Mouse (Mus musculus): ENCODE data around the gene Abca7. TPM values are rescaled to one million over a fixed set of nuclear protein-coding genes. Genes with fewer than 3 reads are reported as not detected.
A peak's percentile ranks its signal among the peaks of the same experiment; 100 is the strongest.

The Abca7 gene
- polyA plus RNA-seq, 1 experiment from 2014 or later: 1.9 TPM

DNA sequence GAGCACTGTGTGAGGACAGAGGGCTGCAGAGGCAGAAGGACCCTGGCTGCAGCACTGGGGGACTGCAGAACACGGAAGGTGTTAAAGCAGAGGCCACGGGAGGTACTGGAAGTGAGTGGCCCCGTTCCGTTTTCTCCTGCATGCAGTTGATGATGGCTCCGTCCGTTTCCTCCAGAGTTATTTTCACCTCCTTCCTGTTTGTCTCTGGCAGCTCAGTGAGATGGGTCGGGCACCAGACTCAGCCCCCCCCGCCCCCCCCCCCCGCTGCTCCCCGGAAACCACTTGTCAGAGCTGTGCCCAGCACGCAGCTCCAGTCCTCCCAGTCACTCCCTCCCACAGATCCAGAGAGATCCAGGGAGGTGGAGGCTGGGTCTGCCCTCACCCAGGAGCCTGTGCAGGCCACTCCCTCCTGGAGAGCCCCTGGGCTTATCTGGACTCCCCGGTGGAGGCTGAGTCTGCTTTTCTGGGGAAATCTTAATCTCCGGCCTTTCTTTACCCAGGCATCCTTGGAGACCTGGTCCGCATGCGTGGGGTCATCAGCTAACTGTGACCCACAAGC is 22.5 kb downstream of the Abca7 start:
- Histone ChIP-seq H3K9ac (peak overlapping the region; percentile 64; the same call in 1 of the 2 replicates), H3K27ac (no peak overlapping the region), H3K4me1 (peaks cover 30% of the 10 kb centered on the region), H3K4me2 (replicated peaks) (peak overlapping the region; percentile 57), H3K9me3 (no peaks in the 10 kb centered on the region), H3K27me3 (peaks cover 47% of the 10 kb centered on the region), H3K36me3 (peaks cover 12% of the 10 kb centered on the region; the same call in 1 of the 2 replicates), H3K4me3 (peak overlapping the region; percentile 34; the same call in 1 of the 2 replicates)
- 7% methylated on average over 13 of the region's 15 CpGs for WGBS
- no peak for ATAC-seq (ENCODE audit: low FRiP score, low read depth)

DNA sequence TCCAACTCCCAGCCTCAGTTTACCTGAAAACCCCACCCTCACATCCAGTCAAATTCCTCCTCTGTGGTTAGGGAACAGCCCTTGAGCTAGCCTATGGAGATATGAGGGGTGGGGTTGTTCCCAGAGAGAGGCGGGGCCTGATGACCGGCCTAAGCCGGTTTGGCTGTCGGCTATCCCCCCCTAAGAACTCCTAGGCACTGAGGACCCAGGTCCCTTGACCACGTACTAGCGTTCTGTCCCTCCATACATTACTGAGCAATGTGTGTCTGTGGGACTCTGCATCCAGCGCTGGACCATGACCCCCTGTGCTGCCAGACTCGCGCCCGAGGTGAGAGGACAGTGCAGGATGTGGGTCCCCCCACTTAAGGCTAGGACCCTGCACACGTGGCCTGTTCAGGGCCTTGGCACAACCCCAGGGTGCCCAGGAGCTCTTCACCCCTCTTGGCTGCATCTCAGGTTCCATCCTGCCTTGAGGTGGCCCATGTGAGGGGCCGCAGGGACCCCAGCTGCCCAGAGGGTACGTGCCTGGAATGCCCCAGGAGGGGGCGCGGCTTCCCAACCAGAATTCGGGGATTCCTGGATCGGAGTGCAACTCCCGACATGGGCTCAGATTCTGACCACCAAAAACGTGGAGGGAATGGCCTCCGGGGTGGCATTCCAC is 23.3 kb downstream of the Abca7 start:
- peak; percentile 45 for ATAC-seq (ENCODE audit: low FRiP score, low read depth)
- peaks cover 23% of the 10 kb centered on the region for H3K4me1 ChIP-seq
- no peaks in the 10 kb centered on the region for H3K9me3 ChIP-seq
- 7% methylated on average over 20 of the region's 20 CpGs for WGBS
- peak overlapping the region; percentile 64 for H3K9ac ChIP-seq
- H3K27ac ChIP-seq: peak overlapping the region; percentile 12; the same call in 1 of the 2 replicates
- H3K4me3 ChIP-seq: peak overlapping the region; percentile 34
- H3K27me3 ChIP-seq: peaks cover 39% of the 10 kb centered on the region
- H3K4me2 ChIP-seq (replicated peaks): peak overlapping the region; percentile 57
- peaks cover 13% of the 10 kb centered on the region; the same call in 1 of the 2 replicates for H3K36me3 ChIP-seq

DNA sequence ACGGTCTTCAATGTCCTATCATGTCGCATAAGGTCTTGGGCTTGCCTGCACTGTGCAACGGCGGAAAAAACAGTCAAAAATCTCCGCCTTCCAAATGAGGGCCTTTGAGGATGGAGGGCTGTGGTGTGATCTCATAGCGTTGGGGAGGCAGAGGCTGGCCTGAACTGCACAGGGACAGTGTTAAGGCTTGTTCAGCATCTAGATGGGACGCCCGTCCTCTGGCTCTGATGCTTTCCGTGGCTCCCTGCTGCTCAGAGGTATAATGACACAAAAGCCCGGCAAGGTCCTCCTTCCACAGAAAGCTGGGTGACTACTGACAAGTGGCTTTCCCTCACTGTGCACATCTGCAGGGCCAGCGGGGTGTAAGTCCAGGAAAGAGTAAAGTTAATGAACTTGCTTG is 23.9 kb downstream of the Abca7 start:
- Histone ChIP-seq H3K27ac (peak overlapping the region; percentile 12; the same call in 1 of the 2 replicates), H3K4me3 (peak overlapping the region; percentile 34), H3K27me3 (peaks cover 33% of the 10 kb centered on the region), H3K4me2 (replicated peaks) (peak overlapping the region; percentile 57), H3K9me3 (no peaks in the 10 kb centered on the region), H3K9ac (peak overlapping the region; percentile 64), H3K36me3 (peaks cover 15% of the 10 kb centered on the region; the same call in 1 of the 2 replicates), H3K4me1 (peaks cover 23% of the 10 kb centered on the region)
- no peak for ATAC-seq (ENCODE audit: low FRiP score, low read depth)
- 22% methylated on average over 11 of the region's 11 CpGs for WGBS

DNA sequence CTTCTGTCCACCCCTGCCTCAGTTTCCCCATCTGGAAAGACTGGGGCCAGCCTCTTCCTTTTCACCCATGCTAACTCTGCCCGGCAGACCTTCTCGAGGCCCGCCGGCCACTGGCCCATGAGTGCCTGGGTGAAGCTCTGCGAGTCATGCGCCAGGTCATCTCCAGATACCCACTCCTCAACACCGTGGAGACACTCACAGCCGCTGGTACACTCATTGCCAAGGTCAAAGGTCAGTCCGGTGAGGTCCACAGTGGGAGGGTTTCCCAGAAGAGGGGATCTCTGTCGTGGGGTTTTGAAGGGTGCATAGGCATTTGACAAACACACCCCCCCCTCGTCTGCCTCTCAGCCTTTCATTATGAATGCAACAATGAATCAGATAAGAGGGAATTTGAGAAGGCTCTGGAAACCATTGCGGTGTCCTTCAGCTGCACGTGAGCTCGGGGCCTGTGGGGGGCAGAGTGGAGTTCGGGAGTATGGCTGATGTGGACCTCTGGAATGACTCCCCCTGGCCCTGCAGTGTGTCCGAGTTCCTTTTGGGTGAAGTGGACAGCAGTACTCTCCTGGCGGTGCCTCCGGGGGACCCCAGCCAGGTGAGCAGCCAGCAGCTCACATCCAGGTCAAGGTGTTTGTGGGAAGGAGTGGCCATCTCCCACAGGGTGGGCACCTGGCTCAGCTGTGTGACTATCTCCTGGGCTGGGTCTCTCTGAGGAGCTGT is 24.5 kb downstream of the Abca7 start:
- H3K4me2 ChIP-seq (replicated peaks): peak overlapping the region; percentile 57
- H3K4me3 ChIP-seq: 0 out of 2 replicates have a peak overlapping the region, but pooled peaks have one; percentile 34
- ATAC-seq (ENCODE audit: low FRiP score, low read depth): no peak
- H3K27ac ChIP-seq: no peak overlapping the region
- H3K9ac ChIP-seq: peak overlapping the region; percentile 64; the same call in 1 of the 2 replicates
- H3K4me1 ChIP-seq: peaks cover 23% of the 10 kb centered on the region
- H3K36me3 ChIP-seq: peaks cover 15% of the 10 kb centered on the region; the same call in 1 of the 2 replicates
- WGBS: 85% methylated on average over 18 of the region's 18 CpGs
- no peaks in the 10 kb centered on the region for H3K9me3 ChIP-seq
- peaks cover 27% of the 10 kb centered on the region for H3K27me3 ChIP-seq

DNA sequence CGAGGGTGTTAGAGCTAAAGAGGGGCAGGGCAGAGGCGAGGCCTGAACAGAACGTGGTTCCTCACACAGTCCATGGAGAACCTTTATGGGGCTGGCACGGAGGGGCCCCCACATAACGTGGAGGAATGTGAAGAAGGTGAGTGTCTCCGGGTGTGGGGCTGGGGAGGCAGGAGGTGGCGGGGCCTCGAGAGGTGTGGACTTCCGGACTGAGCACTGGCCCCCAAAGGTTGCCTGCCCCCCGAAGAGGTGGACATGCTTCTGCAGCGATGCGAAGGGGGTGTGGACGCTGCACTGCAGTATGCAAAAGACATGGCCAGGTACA is 25.0 kb downstream of the Abca7 start:
- Histone ChIP-seq H3K27me3 (peaks cover 22% of the 10 kb centered on the region), H3K4me3 (no peak overlapping the region), H3K4me1 (peaks cover 23% of the 10 kb centered on the region), H3K9ac (no peak overlapping the region), H3K36me3 (peaks cover 15% of the 10 kb centered on the region; the same call in 1 of the 2 replicates), H3K27ac (no peak overlapping the region), H3K4me2 (replicated peaks) (no peak overlapping the region), H3K9me3 (no peaks in the 10 kb centered on the region)
- ATAC-seq (ENCODE audit: low FRiP score, low read depth): no peak
- WGBS: 89% methylated on average over 13 of the region's 13 CpGs

DNA sequence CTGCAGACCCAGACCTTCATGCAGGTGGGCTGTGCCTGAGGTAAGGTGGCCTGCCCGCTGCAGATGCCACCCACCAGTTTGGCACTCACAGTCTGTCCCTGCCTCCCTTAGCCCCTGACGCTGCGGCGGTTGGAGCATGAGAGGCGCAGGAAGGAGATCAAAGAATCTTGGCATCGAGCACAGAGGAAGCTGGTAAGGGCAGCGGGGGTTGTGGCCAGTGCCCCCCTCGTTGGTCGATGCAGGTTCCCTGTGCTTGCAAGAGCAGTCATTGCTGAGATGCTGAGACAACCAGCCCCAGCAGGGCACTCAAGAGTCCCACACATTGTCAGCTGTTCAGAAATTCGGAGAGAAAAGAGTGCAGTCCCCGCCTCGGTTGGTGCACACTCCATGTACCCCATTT is 25.9 kb downstream of the Abca7 start:
- peaks cover 23% of the 10 kb centered on the region for H3K4me1 ChIP-seq
- no peak overlapping the region for H3K4me3 ChIP-seq
- peaks cover 15% of the 10 kb centered on the region; the same call in 1 of the 2 replicates for H3K36me3 ChIP-seq
- H3K9me3 ChIP-seq: no peaks in the 10 kb centered on the region
- H3K4me2 ChIP-seq (replicated peaks): no peak overlapping the region
- no peak for ATAC-seq (ENCODE audit: low FRiP score, low read depth)
- peaks cover 15% of the 10 kb centered on the region for H3K27me3 ChIP-seq
- H3K27ac ChIP-seq: no peak overlapping the region
- no peak overlapping the region for H3K9ac ChIP-seq
- 91% methylated on average over 12 of the region's 12 CpGs for WGBS

DNA sequence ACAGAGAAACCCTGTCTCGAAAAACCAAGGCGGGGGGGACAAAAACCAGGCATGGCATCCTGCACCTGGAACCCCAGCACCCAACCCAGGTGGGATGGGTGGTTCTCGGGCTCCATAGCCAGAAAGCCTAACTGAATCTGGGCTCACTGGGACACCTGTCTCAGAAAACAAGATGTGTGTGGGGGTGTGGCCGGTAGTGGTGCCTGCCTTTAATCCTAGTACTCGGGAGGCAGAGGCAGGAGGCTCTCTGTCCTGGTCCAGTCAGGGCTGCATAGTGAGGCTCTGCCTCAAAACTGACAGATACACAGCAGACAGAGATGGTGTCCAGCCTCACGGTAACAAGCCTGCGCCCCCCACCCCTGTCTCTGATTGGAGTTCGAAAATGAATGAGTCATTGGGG is 26.5 kb downstream of the Abca7 start:
- Histone ChIP-seq H3K4me3 (no peak overlapping the region), H3K4me1 (peaks cover 23% of the 10 kb centered on the region), H3K36me3 (peaks cover 15% of the 10 kb centered on the region; the same call in 1 of the 2 replicates), H3K9me3 (no peaks in the 10 kb centered on the region), H3K27ac (no peak overlapping the region), H3K4me2 (replicated peaks) (no peak overlapping the region), H3K27me3 (peaks cover 8% of the 10 kb centered on the region; the same call in 1 of the 2 replicates), H3K9ac (no peak overlapping the region)
- 93% methylated on average over 8 of the region's 8 CpGs for WGBS
- ATAC-seq (ENCODE audit: low FRiP score, low read depth): no peak

DNA sequence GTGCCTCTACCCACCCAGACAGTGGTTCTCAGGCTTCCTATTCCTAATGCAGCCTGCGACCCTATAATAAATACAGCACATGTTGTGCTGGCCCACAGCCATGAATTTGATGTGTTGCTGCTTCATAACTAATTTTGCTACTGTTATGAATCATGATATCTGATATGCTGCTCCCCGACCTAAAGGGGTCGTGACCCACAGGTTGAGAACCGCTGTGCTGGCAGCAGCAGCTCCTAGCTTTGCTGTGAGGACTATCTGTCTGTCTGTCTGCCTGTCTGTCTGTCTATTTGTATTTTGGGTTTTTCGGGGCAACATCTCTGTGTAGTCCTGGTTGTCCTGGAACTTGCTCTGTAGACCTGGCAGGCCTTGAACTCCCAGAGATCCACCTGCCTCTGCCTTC is 27.5 kb downstream of the Abca7 start:
- 84% methylated on average over 5 of the region's 5 CpGs for WGBS
- H3K27me3 ChIP-seq: peaks cover 6% of the 10 kb centered on the region; the same call in 1 of the 2 replicates
- H3K27ac ChIP-seq: no peak overlapping the region
- peaks cover 18% of the 10 kb centered on the region for H3K36me3 ChIP-seq
- no peaks in the 10 kb centered on the region for H3K9me3 ChIP-seq
- no peak overlapping the region for H3K4me2 ChIP-seq (replicated peaks)
- ATAC-seq (ENCODE audit: low FRiP score, low read depth): no peak
- no peak overlapping the region for H3K4me3 ChIP-seq
- no peak overlapping the region for H3K9ac ChIP-seq
- H3K4me1 ChIP-seq: peaks cover 20% of the 10 kb centered on the region

DNA sequence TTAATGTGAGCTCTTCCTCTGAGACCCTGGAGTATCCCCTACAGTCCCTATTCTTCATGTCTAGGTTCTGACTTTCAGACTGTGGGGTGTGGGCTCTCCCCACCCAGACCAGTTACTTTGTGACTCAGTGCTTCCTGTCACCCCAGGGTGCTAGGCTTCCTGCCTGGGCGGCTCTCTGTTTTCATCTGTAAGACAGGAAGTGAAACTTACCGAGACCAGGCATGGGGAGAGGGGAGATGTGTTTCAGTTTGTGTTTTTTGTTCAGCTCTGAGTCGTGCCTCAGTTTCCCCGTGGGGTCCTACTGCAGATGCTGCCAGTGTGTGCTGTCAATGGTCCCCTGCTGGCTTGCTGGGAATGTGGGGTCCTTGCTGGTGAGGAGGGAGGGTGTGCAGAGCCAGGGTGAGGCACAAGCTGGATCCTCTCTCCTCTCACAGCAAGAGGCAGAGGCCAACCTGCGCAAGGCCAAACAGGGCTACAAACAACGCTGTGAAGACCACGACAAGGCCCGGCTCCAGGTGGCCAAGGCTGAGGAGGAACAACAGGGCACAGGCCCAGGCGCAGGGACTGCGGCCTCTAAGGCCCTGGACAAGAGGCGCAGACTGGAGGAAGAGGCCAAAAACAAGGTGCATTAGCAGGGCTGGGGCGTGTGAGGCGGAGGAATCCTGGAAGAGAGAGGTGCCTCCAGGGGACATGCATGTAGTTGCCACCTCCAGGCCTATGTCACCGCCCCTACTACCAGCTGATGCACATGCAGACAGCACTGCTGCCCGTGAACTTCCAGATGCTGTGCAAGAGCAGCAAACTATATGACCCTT is 28.1 kb downstream of the Abca7 start:
- no peak overlapping the region for H3K9ac ChIP-seq
- H3K36me3 ChIP-seq: peaks cover 21% of the 10 kb centered on the region
- H3K9me3 ChIP-seq: no peaks in the 10 kb centered on the region
- WGBS: 77% methylated on average over 15 of the region's 15 CpGs
- H3K4me2 ChIP-seq (replicated peaks): no peak overlapping the region
- no peak overlapping the region for H3K27ac ChIP-seq
- H3K4me3 ChIP-seq: no peak overlapping the region
- peaks cover 13% of the 10 kb centered on the region for H3K4me1 ChIP-seq
- no peak for ATAC-seq (ENCODE audit: low FRiP score, low read depth)
- peaks cover 2% of the 10 kb centered on the region; the same call in 1 of the 2 replicates for H3K27me3 ChIP-seq

DNA sequence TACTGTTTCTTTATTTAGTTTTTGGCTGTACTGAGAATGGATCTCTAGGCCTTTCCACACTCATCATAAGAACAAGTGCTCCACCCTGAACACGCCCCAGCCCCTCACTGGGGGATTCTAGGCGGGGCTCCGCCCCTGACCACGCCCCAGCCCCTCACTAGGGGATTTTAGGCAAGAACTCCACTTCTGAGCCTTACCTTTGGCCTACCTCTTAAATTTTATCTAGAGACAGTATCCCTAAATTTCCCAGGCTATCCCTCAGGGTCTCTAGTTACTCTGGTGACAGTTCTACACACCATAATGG is 28.7 kb downstream of the Abca7 start:
- WGBS: 54% methylated on average over 4 of the region's 4 CpGs
- no peak overlapping the region for H3K4me2 ChIP-seq (replicated peaks)
- H3K9me3 ChIP-seq: no peaks in the 10 kb centered on the region
- H3K27ac ChIP-seq: no peak overlapping the region
- peaks cover 21% of the 10 kb centered on the region for H3K36me3 ChIP-seq
- no peak overlapping the region for H3K9ac ChIP-seq
- H3K4me3 ChIP-seq: no peak overlapping the region
- peaks cover 2% of the 10 kb centered on the region; the same call in 1 of the 2 replicates for H3K27me3 ChIP-seq
- peaks cover 8% of the 10 kb centered on the region for H3K4me1 ChIP-seq
- no peak for ATAC-seq (ENCODE audit: low FRiP score, low read depth)

DNA sequence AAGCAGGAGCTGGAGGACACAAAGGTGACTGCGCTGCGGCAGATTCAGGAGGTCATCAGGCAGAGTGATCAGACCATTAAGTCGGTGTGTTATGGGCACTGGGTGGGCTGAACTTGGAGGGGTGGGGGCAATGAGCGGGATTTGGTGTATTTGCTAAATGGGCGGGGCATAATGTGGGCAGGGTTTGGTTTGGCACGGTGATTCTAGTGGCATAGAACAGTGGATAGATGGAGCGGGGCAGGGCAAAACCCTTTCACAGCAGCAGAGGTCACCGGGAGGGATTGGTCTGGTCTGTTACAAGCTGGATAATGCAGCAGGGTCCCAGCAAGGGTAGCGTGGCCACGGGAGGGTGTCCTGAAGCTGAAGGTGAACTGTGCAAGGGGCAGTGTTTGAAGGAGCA is 29.2 kb downstream of the Abca7 start:
- H3K9me3 ChIP-seq: no peaks in the 10 kb centered on the region
- no peaks in the 10 kb centered on the region for H3K27me3 ChIP-seq
- no peak overlapping the region for H3K4me3 ChIP-seq
- no peak overlapping the region for H3K4me2 ChIP-seq (replicated peaks)
- 77% methylated on average over 10 of the region's 10 CpGs for WGBS
- H3K9ac ChIP-seq: no peak overlapping the region
- ATAC-seq (ENCODE audit: low FRiP score, low read depth): no peak
- H3K4me1 ChIP-seq: peaks cover 3% of the 10 kb centered on the region; the same call in 1 of the 2 replicates
- H3K27ac ChIP-seq: no peak overlapping the region
- peaks cover 21% of the 10 kb centered on the region for H3K36me3 ChIP-seq

Measured in limb, embryonic 13.5 days (tissue).